Mouse (Mus musculus) heart, embryonic 16.5 days (tissue): ENCODE data around the gene Abca15. TPM values are rescaled to one million over a fixed set of nuclear protein-coding genes. Genes with fewer than 3 reads are reported as not detected.
"Not testable (repeated sequence)": the region's sequence is repeated elsewhere in the genome, so short reads cannot be mapped to it uniquely, and the experiment has no call there.

Source experiments
- ATAC-seq: fragments of 200-750 bp; cut with Nextera tagmentation; replicated peaks from 2 replicates; pipeline ENCODE4 v1.8.0; 2017; ENCODE audit warnings: moderate number of reproducible peaks; ENCODE audit not compliant: insufficient read depth, low FRiP score; ENCODE audit errors: extremely low read depth
- H3K27ac ChIP-seq: fragments of 300-500 bp; sonication (generic); 2 replicates; pipeline ENCODE4 v1.5.1; 2014; ENCODE audit warnings: mild to moderate bottlenecking, low read length, control low read depth, moderate library complexity
- H3K27me3 ChIP-seq: fragments of 300-500 bp; sonication (generic); 2 replicates; pipeline ENCODE4 v1.6.1; 2014; ENCODE audit warnings: low read length, mixed read lengths; ENCODE audit not compliant: control insufficient read depth, insufficient read depth
- H3K36me3 ChIP-seq: fragments of 300-500 bp; sonication (generic); 2 replicates; pipeline ENCODE4 v1.6.1; 2014; ENCODE audit not compliant: control insufficient read depth, insufficient read depth
- H3K4me1 ChIP-seq: fragments of 300-500 bp; sonication (generic); 2 replicates; pipeline ENCODE4 v1.6.1; 2014; ENCODE audit warnings: low read length, mixed read lengths; ENCODE audit not compliant: control insufficient read depth, insufficient read depth
- H3K4me2 ChIP-seq: fragments of 300-500 bp; sonication (generic); 2 replicates; pipeline ENCODE4 v1.6.1; 2014; ENCODE audit warnings: low read depth, mild to moderate bottlenecking, control low read depth, low read length
- H3K4me3 ChIP-seq: fragments of 300-500 bp; sonication (generic); 2 replicates; pipeline ENCODE4 v1.5.1; 2014; ENCODE audit warnings: mild to moderate bottlenecking, control low read depth, low read length
- H3K9ac ChIP-seq: fragments of 300-500 bp; sonication (generic); 2 replicates; pipeline ENCODE4 v1.6.1; 2014; ENCODE audit warnings: low read length, control low read depth
- H3K9me3 ChIP-seq: fragments of 300-500 bp; sonication (generic); replicated peaks from 2 replicates; pipeline ENCODE4 v1.6.1; 2016; ENCODE audit warnings: low read length; ENCODE audit not compliant: control insufficient read depth
- WGBS: fragments of 180-500 bp; shearing (Covaris S2); extraction: QIAGEN DNeasy Blood & Tissue Kit; methylation state at CpG from one replicate; pipeline ENCODE4 v1.1.7; 2014; 5-methylcytosine and 5-hydroxymethylcytosine counted together
- polyA plus RNA-seq: library from polyadenylated mRNA; unstranded; fragments of >200 nt; fragmentation: Nextera tagmentation; extraction: Ambion mirVana; gene quantifications from 2 replicates; pipeline ENCODE4 v1.2.1, GENCODE M21; 2015

Gene Abca15
- 0.05 and 0.11 TPM in 2 replicates for polyA plus RNA-seq

DNA sequence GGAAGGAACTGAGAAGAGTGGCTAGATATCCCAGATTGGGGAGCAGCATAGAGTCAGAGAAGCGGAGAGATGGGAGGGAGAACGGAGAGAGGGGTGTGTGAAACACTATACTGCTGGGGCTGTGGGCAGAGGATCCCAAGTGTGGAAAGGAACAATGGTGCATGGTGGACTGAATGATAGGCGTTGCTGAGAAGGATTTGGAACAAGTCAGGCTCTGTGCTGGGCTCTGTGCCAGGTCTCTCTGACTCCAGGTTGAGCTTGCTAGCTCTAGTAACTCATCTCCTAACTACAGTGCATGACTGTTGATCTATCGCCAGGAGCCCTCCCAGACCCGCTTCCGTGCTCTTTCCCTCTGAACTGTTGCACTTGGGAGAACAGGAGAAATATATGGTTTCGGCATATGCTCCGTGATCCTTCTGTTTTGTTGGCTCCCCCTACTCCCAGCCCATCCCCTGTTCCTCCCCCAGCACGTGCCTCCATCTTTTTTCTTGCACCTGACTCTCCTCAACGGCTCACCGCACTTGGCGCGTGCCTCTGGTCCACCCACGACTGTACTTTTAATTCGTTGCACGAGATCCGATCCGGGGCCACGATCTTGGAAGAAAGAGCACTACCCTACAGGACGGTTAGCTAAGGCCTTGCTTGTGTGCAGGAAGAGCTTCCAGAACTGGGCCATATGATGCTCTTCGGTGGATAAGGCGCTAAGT, at the start of gene Abca15:
Gene Abca15 (plus strand): TSS at position 584 of the 707 bp plus-strand sequence.
- Histone ChIP-seq H3K27ac (no peak within 1 kb of the TSS), H3K4me3 (peak within 1 kb of the TSS; percentile 31), H3K9me3 (no peaks in the 10 kb centered on the region), H3K27me3 (0 out of 2 replicates have a peak, but pooled peaks cover 2% of the 10 kb centered on the region), H3K36me3 (no peaks in the 10 kb centered on the region), H3K4me2 (peak within 1 kb of the TSS; percentile 60), H3K9ac (no peak within 1 kb of the TSS), H3K4me1 (no peaks in the 10 kb centered on the region)
- WGBS, result 78% methylated on average over 22 of the region's 22 CpGs
- 0 out of 2 replicates have a peak, but pooled peaks have one; percentile 32 for ATAC-seq

DNA sequence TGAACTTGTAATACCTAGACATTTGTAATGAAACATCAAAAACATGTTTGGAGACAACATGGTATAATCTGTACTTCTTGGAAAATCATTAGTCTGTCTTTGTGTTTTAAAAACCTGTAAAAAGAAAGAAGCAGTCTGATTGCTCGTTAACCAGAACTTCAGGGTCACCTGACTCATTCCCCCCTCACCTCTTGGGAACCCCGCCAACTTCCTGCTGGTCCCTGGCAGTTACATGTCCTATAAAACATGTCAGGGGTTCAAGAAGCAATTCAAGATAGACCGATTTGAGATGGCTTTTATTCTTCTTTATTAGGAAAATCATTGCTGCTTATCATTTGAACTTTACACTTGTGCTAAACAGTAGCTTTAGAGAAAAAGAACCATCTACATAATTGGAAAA, 43.2 kb upstream of the Abca15 start:
- Histone ChIP-seq H3K4me1 (peaks cover 3% of the 10 kb centered on the region), H3K36me3 (no peaks in the 10 kb centered on the region), H3K4me2 (no peak overlapping the region), H3K9ac (no peak overlapping the region), H3K4me3 (no peak overlapping the region), H3K9me3 (no peaks in the 10 kb centered on the region), H3K27me3 (no peaks in the 10 kb centered on the region), H3K27ac (no peak overlapping the region)
- no peak for ATAC-seq
- WGBS, result 57% methylated on average over 3 of the region's 3 CpGs

DNA sequence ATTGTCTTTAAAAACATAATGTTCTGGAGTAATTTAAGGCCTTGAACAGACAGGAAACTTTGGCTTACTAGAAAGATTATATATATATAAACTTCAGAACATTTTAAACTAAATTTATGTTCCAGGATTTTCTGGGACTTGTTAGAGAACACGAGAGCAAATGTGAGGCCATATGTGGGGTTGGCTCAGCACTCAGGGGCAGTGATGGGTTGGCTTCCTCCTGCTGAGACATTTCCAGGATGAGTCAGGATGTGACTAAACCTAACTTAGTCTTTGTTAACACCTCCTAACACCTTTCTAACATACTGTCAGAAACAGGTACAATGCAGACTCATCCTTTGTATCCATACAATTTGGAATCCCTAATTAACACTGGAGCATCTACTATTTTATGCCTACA, 12.4 kb upstream of the Abca15 start:
- Histone ChIP-seq H3K4me3 (no peak overlapping the region), H3K4me1 (no peaks in the 10 kb centered on the region), H3K36me3 (no peaks in the 10 kb centered on the region), H3K4me2 (no peak overlapping the region), H3K27ac (no peak overlapping the region), H3K9ac (no peak overlapping the region), H3K9me3 (no peaks in the 10 kb centered on the region), H3K27me3 (no peaks in the 10 kb centered on the region)
- WGBS, result 49% methylated on average over 1 of the region's 1 CpGs
- no peak for ATAC-seq

DNA sequence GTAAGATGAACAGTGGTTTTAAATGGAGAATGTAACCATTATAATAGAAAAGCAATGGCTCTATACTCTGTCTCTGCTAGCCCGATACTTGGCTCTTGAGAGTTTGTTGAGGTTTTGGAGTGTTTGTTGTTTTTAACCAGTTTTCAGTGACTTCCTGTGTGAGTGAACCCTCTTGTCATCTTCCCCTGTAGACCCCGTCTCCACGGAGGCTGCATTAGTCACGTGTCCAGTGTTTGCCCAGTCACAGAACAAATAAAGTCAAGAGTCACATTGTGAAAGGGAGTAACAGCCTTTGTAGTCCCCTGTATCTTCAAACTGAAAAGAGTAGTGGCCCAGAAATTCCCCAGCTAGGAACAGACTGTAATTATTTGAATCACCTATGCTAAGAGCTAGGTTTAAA, 5.5 kb upstream of the Abca15 start:
- H3K9ac ChIP-seq, result no peak overlapping the region
- H3K4me3 ChIP-seq, result no peak overlapping the region
- ATAC-seq, result no peak
- H3K4me2 ChIP-seq, result no peak overlapping the region
- H3K27ac ChIP-seq, result no peak overlapping the region
- 44% methylated on average over 4 of the region's 4 CpGs for WGBS
- no peaks in the 10 kb centered on the region for H3K9me3 ChIP-seq
- H3K27me3 ChIP-seq, result no peaks in the 10 kb centered on the region
- no peaks in the 10 kb centered on the region for H3K4me1 ChIP-seq
- no peaks in the 10 kb centered on the region for H3K36me3 ChIP-seq

DNA sequence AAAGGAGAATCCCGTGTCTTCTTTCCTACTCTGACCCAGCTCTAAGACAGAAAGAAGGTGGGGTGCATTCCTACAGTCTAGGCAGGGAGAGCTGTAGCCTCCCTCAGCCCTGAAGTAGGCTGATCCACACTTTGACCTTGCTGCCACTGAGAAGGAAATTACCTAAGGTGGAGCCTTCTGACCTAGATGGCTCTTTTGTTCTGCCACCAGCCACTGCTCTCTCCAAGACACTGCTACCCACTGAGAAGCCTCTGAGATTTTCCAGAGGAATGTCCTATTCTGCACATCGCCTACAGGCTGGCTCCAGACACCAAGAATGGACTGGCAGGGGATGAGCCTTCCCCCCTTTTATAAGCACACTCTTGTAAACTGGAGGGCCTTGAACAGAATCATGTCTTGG, 2.6 kb upstream of the Abca15 start:
- not testable (repeated sequence) for H3K4me1 ChIP-seq, ATAC-seq, H3K27ac ChIP-seq, H3K9me3 ChIP-seq, H3K4me2 ChIP-seq, H3K36me3 ChIP-seq, H3K4me3 ChIP-seq, H3K9ac ChIP-seq, H3K27me3 ChIP-seq
- WGBS, result 66% methylated on average over 2 of the region's 2 CpGs

DNA sequence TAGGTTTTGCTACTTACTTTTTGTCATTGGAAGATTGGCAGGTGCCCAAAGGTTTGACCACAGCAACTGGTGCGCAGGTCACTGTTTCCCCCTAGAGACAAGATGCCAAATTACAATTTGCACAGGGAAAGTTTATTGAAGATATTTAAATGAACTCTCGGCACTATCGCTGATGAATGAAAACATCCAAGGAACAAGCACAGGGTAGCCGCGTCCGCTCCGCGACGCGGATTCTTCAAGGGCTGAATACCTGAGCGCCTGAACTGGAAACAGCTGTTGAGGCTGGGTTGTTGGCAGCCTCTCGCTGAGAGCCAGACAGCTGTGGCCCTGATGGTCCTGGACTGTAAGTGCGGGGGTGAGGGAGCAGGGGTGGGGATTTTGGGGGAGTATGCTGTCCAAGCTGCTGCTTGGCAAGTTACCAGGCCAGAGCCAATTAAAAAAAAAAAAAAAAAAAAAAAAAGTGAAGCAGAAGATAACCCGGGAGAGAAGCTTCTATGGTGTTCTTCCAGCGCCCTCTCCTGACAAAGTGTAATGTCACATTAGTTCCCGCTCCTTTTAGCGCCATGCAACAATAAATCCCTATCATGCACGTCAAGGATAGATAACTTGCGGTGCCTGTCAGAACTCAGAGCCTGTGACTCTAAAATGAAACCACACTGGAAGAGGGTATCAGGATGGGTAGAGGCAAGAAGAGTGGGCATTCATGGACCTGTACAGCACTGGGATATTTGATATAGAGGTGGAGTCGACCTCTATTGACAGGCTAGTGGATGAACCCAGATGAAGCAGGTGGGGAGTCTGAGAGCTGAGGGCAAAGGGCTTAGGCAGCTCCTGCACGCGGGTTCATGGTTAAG, 1.0 kb upstream of the Abca15 start:
- Histone ChIP-seq H3K9ac (no peak overlapping the region), H3K9me3 (no peaks in the 10 kb centered on the region), H3K4me2 (peak overlapping the region; percentile 60), H3K27me3 (0 out of 2 replicates have a peak, but pooled peaks cover 2% of the 10 kb centered on the region), H3K36me3 (no peaks in the 10 kb centered on the region), H3K27ac (no peak overlapping the region), H3K4me1 (no peaks in the 10 kb centered on the region), H3K4me3 (peak overlapping the region; percentile 31)
- 13% methylated on average over 22 of the region's 22 CpGs for WGBS
- 0 out of 2 replicates have a peak, but pooled peaks have one; percentile 14 for ATAC-seq

DNA sequence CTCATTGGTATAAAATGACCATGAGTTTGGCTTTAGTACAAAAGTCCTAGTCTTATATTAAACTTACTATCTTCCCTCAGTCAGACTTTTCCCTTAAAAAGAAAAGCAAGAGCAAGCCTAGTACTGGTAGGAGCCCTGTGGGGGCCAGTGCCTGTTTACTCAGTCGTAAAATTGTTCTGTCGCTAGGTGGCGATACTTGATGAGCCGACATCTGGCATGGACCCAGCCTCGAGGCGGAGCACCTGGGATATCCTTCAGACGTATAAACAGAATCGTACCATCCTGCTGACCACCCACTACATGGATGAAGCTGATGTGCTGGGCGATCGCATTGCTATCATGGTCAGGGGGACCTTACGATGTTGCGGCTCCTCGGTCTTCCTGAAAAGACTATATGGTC, 32.7 kb downstream of the Abca15 start:
- Histone ChIP-seq H3K9me3 (no peaks in the 10 kb centered on the region), H3K9ac (no peak overlapping the region), H3K36me3 (no peaks in the 10 kb centered on the region), H3K4me2 (no peak overlapping the region), H3K27ac (no peak overlapping the region), H3K4me1 (no peaks in the 10 kb centered on the region), H3K4me3 (no peak overlapping the region), H3K27me3 (no peaks in the 10 kb centered on the region)
- 33% methylated on average over 13 of the region's 13 CpGs for WGBS
- no peak for ATAC-seq

DNA sequence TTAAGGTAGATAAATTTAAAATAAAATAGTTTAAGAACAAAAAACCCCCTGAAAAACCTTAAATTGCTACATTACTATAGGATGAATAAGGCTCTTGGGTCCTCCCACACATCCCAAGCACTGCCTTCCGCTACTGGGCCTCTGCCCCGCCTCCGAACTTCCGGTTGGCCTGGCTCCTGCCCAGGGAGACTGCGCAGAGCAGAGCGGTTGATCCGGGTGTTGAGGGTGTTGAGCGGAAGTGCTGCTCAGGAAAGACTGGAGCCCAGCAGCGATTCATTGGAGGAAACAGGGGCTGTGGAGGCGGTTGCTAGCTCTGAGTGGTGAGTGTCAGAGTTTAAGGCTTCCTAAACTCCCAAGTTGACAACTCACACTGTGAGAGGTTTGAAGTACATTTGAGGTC, 81.0 kb downstream of the Abca15 start, which contains the start of gene Abca16:
Gene Abca16 (plus strand): TSS at position 201 of the 400 bp plus-strand sequence.
- no peaks in the 10 kb centered on the region for H3K4me1 ChIP-seq
- H3K9me3 ChIP-seq, result no peaks in the 10 kb centered on the region
- no peaks in the 10 kb centered on the region for H3K36me3 ChIP-seq
- ATAC-seq, result no peak
- H3K27me3 ChIP-seq, result no peaks in the 10 kb centered on the region
- no peak within 1 kb of the TSS for H3K4me2 ChIP-seq
- no peak within 1 kb of the TSS for H3K9ac ChIP-seq
- H3K4me3 ChIP-seq, result no peak within 1 kb of the TSS
- no peak within 1 kb of the TSS for H3K27ac ChIP-seq
- 72% methylated on average over 10 of the region's 10 CpGs for WGBS

DNA sequence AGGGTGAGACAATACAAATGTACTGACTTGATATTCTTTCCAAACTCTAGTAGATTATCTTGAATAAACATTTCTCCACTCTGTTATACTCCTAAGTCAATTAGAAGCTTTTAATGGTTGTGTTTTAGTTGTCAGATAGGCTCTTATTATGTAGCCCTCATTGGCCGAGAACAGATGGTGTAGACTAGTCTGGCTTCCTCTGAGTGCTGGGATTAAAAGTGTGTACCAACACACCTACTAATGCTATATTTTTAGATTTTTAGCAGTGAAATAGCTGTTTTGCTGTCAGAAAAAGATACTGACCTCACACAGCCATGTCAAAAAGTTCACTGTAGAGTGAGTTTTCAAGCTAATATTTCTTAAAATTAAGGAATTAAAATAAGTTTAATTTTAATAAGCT, 83.9 kb downstream of the Abca15 start:
- Histone ChIP-seq H3K4me3 (no peak overlapping the region), H3K36me3 (no peaks in the 10 kb centered on the region), H3K27ac (no peak overlapping the region), H3K27me3 (no peaks in the 10 kb centered on the region), H3K9me3 (no peaks in the 10 kb centered on the region), H3K4me2 (no peak overlapping the region), H3K9ac (no peak overlapping the region), H3K4me1 (no peaks in the 10 kb centered on the region)
- WGBS, result 80% methylated on average over 1 of the region's 1 CpGs
- ATAC-seq, result no peak
